Mouse (Mus musculus): ENCODE data around the gene Cdc42bpb.

GRCm38 (mm10) chr12:111416921-111417779, 39.6 kb upstream of the Cdc42bpb start, which contains the start of gene Exoc3l4:
- TF ChIP-seq CTCF (IDR thresholded peaks at IDR 0.05; ENCODE audit: borderline replicate concordance, extremely low read depth, insufficient read depth, insufficient read length) (no peak), POLR2A (IDR thresholded peaks at IDR 0.05; ENCODE audit: borderline replicate concordance, extremely low read depth, insufficient read depth, insufficient read length, poor library complexity, severe bottlenecking) (no peak)

All from brain, embryonic 14.5 days (tissue).